ENCODE assay signal across 5 mouse cellular contexts in genomic region chr15:30059808-30060207, GRCm38 (mm10).
"Had no signal": no experiment of that assay in that cellular context is flagged by ENCODE, and none has a peak within 500 bp of the region (broad histone marks: within the 10 kb centered on the region; RNA-seq: fewer than 3 reads in every experiment).

No protein-coding gene starts in this region.

- DNase-seq: kidney, adult 2 months; kidney, postnatal 14 days; layer of hippocampus, postnatal 36 days; lung, postnatal 14 days; thymus, postnatal 4 days had no signal
